Comparison of ENCODE assay signal across 8 mouse cellular contexts in the genomic region with DNA sequence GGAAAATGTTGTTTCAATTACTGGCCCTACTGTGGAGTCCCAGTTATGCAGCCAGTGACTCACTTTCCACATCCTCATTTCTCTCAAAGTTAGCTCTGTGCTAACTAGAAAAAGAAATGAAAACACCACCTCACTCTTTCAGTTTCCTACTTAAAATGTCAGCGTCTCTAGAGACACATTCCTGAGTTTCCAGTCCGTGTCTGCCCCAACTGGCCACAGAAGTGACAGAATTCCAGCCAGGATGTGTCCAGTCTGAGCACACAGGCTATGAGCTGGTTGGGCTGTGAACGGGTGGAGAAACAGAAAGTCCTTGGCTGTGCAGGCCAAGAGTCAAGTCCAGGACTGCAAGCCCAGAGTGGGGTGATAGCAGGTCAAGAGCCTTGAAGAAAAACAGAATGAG. TPM values are rescaled to one million over a fixed set of nuclear protein-coding genes. Genes with fewer than 3 reads are reported as not detected.
DNase-seq lines count a peak whose midpoint lies in the region; ATAC-seq and TF ChIP-seq lines count a peak whose summit lies in the region.

No protein-coding gene starts in this region.

- peak overlapping the region; percentile 67 for H3K27ac ChIP-seq in heart, postnatal 0 days (ENCODE audit: low read depth)
- H3K27ac ChIP-seq in hindbrain, postnatal 0 days, result no peak overlapping the region
- no peak overlapping the region for H3K27ac ChIP-seq in forebrain, embryonic 11.5 days (ENCODE audit: low read depth, low read length)

- no peak for TF ChIP-seq CTCF in lung, adult 2 months (IDR thresholded peaks at IDR 0.05; ENCODE audit: insufficient read depth, low read length)
- no peak for TF ChIP-seq CTCF in heart, postnatal 0 days (IDR thresholded peaks at IDR 0.05; ENCODE audit: low read depth)
- no peak for TF ChIP-seq CTCF in hindbrain, postnatal 0 days (IDR thresholded peaks at IDR 0.05; ENCODE audit: low read depth)

- peaks cover 15% of the 10 kb centered on the region for H3K4me1 ChIP-seq in lung, adult 2 months (ENCODE audit: control insufficient read depth, insufficient read depth, low read length)
- 0 out of 2 replicates have a peak, but pooled peaks cover 3% of the 10 kb centered on the region for H3K4me1 ChIP-seq in heart, postnatal 0 days (ENCODE audit: control insufficient read depth, insufficient read depth)
- no peaks in the 10 kb centered on the region for H3K4me1 ChIP-seq in hindbrain, postnatal 0 days (ENCODE audit: insufficient read depth, low read length)
- H3K4me1 ChIP-seq in forebrain, embryonic 11.5 days (replicated peaks; ENCODE audit: control insufficient read depth, insufficient read depth, low read length), result no peaks in the 10 kb centered on the region

- H3K27me3 ChIP-seq in heart, postnatal 0 days (ENCODE audit: control insufficient read depth, insufficient read depth, low read length), result no peaks in the 10 kb centered on the region
- no peaks in the 10 kb centered on the region for H3K27me3 ChIP-seq in hindbrain, postnatal 0 days (ENCODE audit: insufficient read depth, low read length)
- no peaks in the 10 kb centered on the region for H3K27me3 ChIP-seq in forebrain, embryonic 11.5 days (ENCODE audit: control insufficient read depth, insufficient read depth, low read length)

- no peak for TF ChIP-seq EP300 in heart, postnatal 0 days (IDR thresholded peaks at IDR 0.05; ENCODE audit: low read depth)

- H3K36me3 ChIP-seq in heart, postnatal 0 days (replicated peaks; ENCODE audit: control insufficient read depth, insufficient read depth, low read length), result no peaks in the 10 kb centered on the region
- no peaks in the 10 kb centered on the region for H3K36me3 ChIP-seq in hindbrain, postnatal 0 days (ENCODE audit: insufficient read depth, low read length)
- no peaks in the 10 kb centered on the region for H3K36me3 ChIP-seq in forebrain, embryonic 11.5 days (ENCODE audit: control insufficient read depth, insufficient read depth, low read length)

- ATAC-seq in heart, postnatal 0 days (ENCODE audit: insufficient read depth, low read depth), result peak; percentile 87
- ATAC-seq in megakaryocyte, adult 5-6 weeks (ENCODE audit: poor library complexity, severe bottlenecking), result peak; percentile 47; the same call in 1 of the 2 replicates
- no peak for ATAC-seq in hindbrain, postnatal 0 days
- ATAC-seq in forebrain, embryonic 11.5 days (replicated peaks; ENCODE audit: low FRiP score), result no peak

- no peaks in the 10 kb centered on the region for H3K9me3 ChIP-seq in heart, postnatal 0 days (replicated peaks; ENCODE audit: control insufficient read depth, low read length)
- no peaks in the 10 kb centered on the region for H3K9me3 ChIP-seq in hindbrain, postnatal 0 days (ENCODE audit: low read length)
- H3K9me3 ChIP-seq in forebrain, embryonic 11.5 days (ENCODE audit: control insufficient read depth, low read length), result no peaks in the 10 kb centered on the region

- peak; percentile 40 to 55 for DNase-seq in lung, adult 18-20 months
- no peak for DNase-seq in lung, adult 2 months
- DNase-seq in fibroblast of lung, adult 2 months (ENCODE audit: low read depth), result peak; percentile 93
- peak; percentile 73 for DNase-seq in heart, postnatal 0 days (ENCODE audit: low spot score)
- DNase-seq in hindbrain, postnatal 0 days (ENCODE audit: low spot score), result no peak
- DNase-seq in right cerebral cortex, postnatal 25 days, result no peak
- DNase-seq in forebrain, embryonic 11.5 days (ENCODE audit: low spot score), result no peak

- H3K4me3 ChIP-seq in lung, adult 2 months (replicated peaks; ENCODE audit: extremely low read depth, low read depth, low read length), result no peak overlapping the region
- no peak overlapping the region for H3K4me3 ChIP-seq in heart, postnatal 0 days (ENCODE audit: low read depth, low read length)
- H3K4me3 ChIP-seq in hindbrain, postnatal 0 days (ENCODE audit: low read length), result no peak overlapping the region
- H3K4me3 ChIP-seq in forebrain, embryonic 11.5 days (ENCODE audit: low read depth, low read length), result no peak overlapping the region

- H3K4me2 ChIP-seq in heart, postnatal 0 days (ENCODE audit: low read depth, low read length), result no peak overlapping the region
- no peak overlapping the region for H3K4me2 ChIP-seq in hindbrain, postnatal 0 days (ENCODE audit: low read depth, low read length)
- H3K4me2 ChIP-seq in forebrain, embryonic 11.5 days (ENCODE audit: low read depth, low read length, severe bottlenecking), result no peak overlapping the region

- H3K9ac ChIP-seq in heart, postnatal 0 days (replicated peaks; ENCODE audit: low read depth, low read length), result no peak overlapping the region
- H3K9ac ChIP-seq in hindbrain, postnatal 0 days (replicated peaks; ENCODE audit: low read length), result no peak overlapping the region
- no peak overlapping the region for H3K9ac ChIP-seq in forebrain, embryonic 11.5 days (ENCODE audit: low read length)

- 35% methylated on average over 3 of the region's 3 CpGs for WGBS in lung, adult 2 months
- WGBS in heart, postnatal 0 days, result 12% methylated on average over 3 of the region's 3 CpGs
- 66% methylated on average over 3 of the region's 3 CpGs for WGBS in hindbrain, postnatal 0 days
- 79% methylated on average over 3 of the region's 3 CpGs for WGBS in forebrain, embryonic 11.5 days

- no peak for TF ChIP-seq POLR2A in lung, adult 2 months (IDR thresholded peaks at IDR 0.05; ENCODE audit: borderline replicate concordance, extremely low read depth, low read depth, low read length)

RNA-seq across cellular contexts. Expression of gene Dok1, which starts 16.1 kb away (rescaled TPM):
- 12.6 and 15.1 TPM in 2 replicates for polyA plus RNA-seq in lung, adult 2 months (2012; rRNA removed)
- total RNA-seq in heart, postnatal 0 days (2014; rRNA removed; ENCODE audit: low replicate concordance), result 9.2 and 11.5 TPM in 2 replicates
- polyA plus RNA-seq in heart, postnatal 0 days (2015; fragmentation: Nextera tagmentation; extraction: Ambion mirVana), result 6.1 and 6.3 TPM in 2 replicates
- 10.2 and 12.3 TPM in 2 replicates for total RNA-seq in megakaryocyte, adult 5-6 weeks (2015)
- total RNA-seq in megakaryocyte, adult 5-6 weeks (2017), result 23.5 and 26.8 TPM in 2 replicates
- total RNA-seq in hindbrain, postnatal 0 days (2014; rRNA removed), result 4.3 and 15.4 TPM in 2 replicates
- polyA plus RNA-seq in hindbrain, postnatal 0 days (2015; fragmentation: Nextera tagmentation; extraction: Ambion mirVana), result 1.8 and 2.5 TPM in 2 replicates
- polyA plus RNA-seq in forebrain, embryonic 11.5 days (2014; fragmentation: Nextera tagmentation; extraction: Ambion mirVana), result 4.8 and 5.6 TPM in 2 replicates

RNA-seq across cellular contexts. Expression of gene Loxl3, which starts 16.8 kb away (rescaled TPM):
- polyA plus RNA-seq in lung, adult 2 months (2012; rRNA removed), result 6.7 and 8.5 TPM in 2 replicates
- 9.0 and 9.8 TPM in 2 replicates for total RNA-seq in heart, postnatal 0 days (2014; rRNA removed; ENCODE audit: low replicate concordance)
- polyA plus RNA-seq in heart, postnatal 0 days (2015; fragmentation: Nextera tagmentation; extraction: Ambion mirVana), result 3.8 and 4.3 TPM in 2 replicates
- total RNA-seq in megakaryocyte, adult 5-6 weeks (2015), result 0.30 and 0.65 TPM in 2 replicates
- 0.44 and 1.4 TPM in 2 replicates for total RNA-seq in megakaryocyte, adult 5-6 weeks (2017)
- total RNA-seq in hindbrain, postnatal 0 days (2014; rRNA removed), result 4.6 and 6.1 TPM in 2 replicates
- 5.4 and 5.6 TPM in 2 replicates for polyA plus RNA-seq in hindbrain, postnatal 0 days (2015; fragmentation: Nextera tagmentation; extraction: Ambion mirVana)
- polyA plus RNA-seq in forebrain, embryonic 11.5 days (2014; fragmentation: Nextera tagmentation; extraction: Ambion mirVana), result 9.2 and 9.9 TPM in 2 replicates

RNA-seq across cellular contexts. Expression of gene Aup1, which starts 37.1 kb away (rescaled TPM):
- 389 and 538 TPM in 2 replicates for polyA plus RNA-seq in lung, adult 2 months (2012; rRNA removed)
- 156 and 219 TPM in 2 replicates for total RNA-seq in heart, postnatal 0 days (2014; rRNA removed; ENCODE audit: low replicate concordance)
- polyA plus RNA-seq in heart, postnatal 0 days (2015; fragmentation: Nextera tagmentation; extraction: Ambion mirVana), result 104 and 108 TPM in 2 replicates
- total RNA-seq in megakaryocyte, adult 5-6 weeks (2015), result 156 and 191 TPM in 2 replicates
- 143 and 168 TPM in 2 replicates for total RNA-seq in megakaryocyte, adult 5-6 weeks (2017)
- total RNA-seq in hindbrain, postnatal 0 days (2014; rRNA removed), result 185 and 219 TPM in 2 replicates
- polyA plus RNA-seq in hindbrain, postnatal 0 days (2015; fragmentation: Nextera tagmentation; extraction: Ambion mirVana), result 136 and 148 TPM in 2 replicates
- polyA plus RNA-seq in forebrain, embryonic 11.5 days (2014; fragmentation: Nextera tagmentation; extraction: Ambion mirVana), result 124 and 125 TPM in 2 replicates

RNA-seq across cellular contexts. Expression of gene Htra2, which starts 37.9 kb away (rescaled TPM):
- 47.7 and 49.3 TPM in 2 replicates for polyA plus RNA-seq in lung, adult 2 months (2012; rRNA removed)
- total RNA-seq in heart, postnatal 0 days (2014; rRNA removed; ENCODE audit: low replicate concordance), result 46.3 and 50.3 TPM in 2 replicates
- polyA plus RNA-seq in heart, postnatal 0 days (2015; fragmentation: Nextera tagmentation; extraction: Ambion mirVana), result 55.4 and 61.9 TPM in 2 replicates
- total RNA-seq in megakaryocyte, adult 5-6 weeks (2015), result 53.9 and 55.6 TPM in 2 replicates
- 34.1 and 41.4 TPM in 2 replicates for total RNA-seq in megakaryocyte, adult 5-6 weeks (2017)
- 48.4 and 54.2 TPM in 2 replicates for total RNA-seq in hindbrain, postnatal 0 days (2014; rRNA removed)
- polyA plus RNA-seq in hindbrain, postnatal 0 days (2015; fragmentation: Nextera tagmentation; extraction: Ambion mirVana), result 82.9 and 88.2 TPM in 2 replicates
- polyA plus RNA-seq in forebrain, embryonic 11.5 days (2014; fragmentation: Nextera tagmentation; extraction: Ambion mirVana), result 30.1 and 32.5 TPM in 2 replicates

RNA-seq across cellular contexts. Expression of gene Dqx1, which starts 40.5 kb away (rescaled TPM):
- 3.6 and 4.3 TPM in 2 replicates for polyA plus RNA-seq in lung, adult 2 months (2012; rRNA removed)
- not detected in 2 replicates for total RNA-seq in heart, postnatal 0 days (2014; rRNA removed; ENCODE audit: low replicate concordance)
- 0.08 and 0.32 TPM in 2 replicates for polyA plus RNA-seq in heart, postnatal 0 days (2015; fragmentation: Nextera tagmentation; extraction: Ambion mirVana)
- total RNA-seq in megakaryocyte, adult 5-6 weeks (2015), result 2.2 and 2.3 TPM in 2 replicates
- 0.62 and 1.2 TPM in 2 replicates for total RNA-seq in megakaryocyte, adult 5-6 weeks (2017)
- 0.50 TPM in 1 of 2 replicates, not detected in the other for total RNA-seq in hindbrain, postnatal 0 days (2014; rRNA removed)
- 0.36 and 0.42 TPM in 2 replicates for polyA plus RNA-seq in hindbrain, postnatal 0 days (2015; fragmentation: Nextera tagmentation; extraction: Ambion mirVana)
- 0.85 and 1.3 TPM in 2 replicates for polyA plus RNA-seq in forebrain, embryonic 11.5 days (2014; fragmentation: Nextera tagmentation; extraction: Ambion mirVana)

Comparison
In these comparisons a context has a peak if more than half of its experiments do, and no peak if none do; other contexts are left out.
1. DNase-seq: peak in lung, adult 18-20 months (2 of 2), fibroblast of lung, adult 2 months (single experiment) and heart, postnatal 0 days (single experiment); none in lung, adult 2 months (single experiment), hindbrain, postnatal 0 days (single experiment), right cerebral cortex, postnatal 25 days (single experiment) and forebrain, embryonic 11.5 days (single experiment).
2. ATAC-seq: peak in heart, postnatal 0 days (single experiment) and megakaryocyte, adult 5-6 weeks (single experiment); none in hindbrain, postnatal 0 days (single experiment) and forebrain, embryonic 11.5 days (single experiment).